Mouse (Mus musculus) embryonic facial prominence, embryonic 13.5 days (tissue): Measurements from ENCODE around the gene Fam151a. TPM values are rescaled to one million over a fixed set of nuclear protein-coding genes. Genes with fewer than 3 reads are reported as not detected.
"Not testable (repeated sequence)": the region's sequence is repeated elsewhere in the genome, so short reads cannot be mapped to it uniquely, and the experiment has no call there.

Experiments used
- ATAC-seq: fragments of 200-750 bp; cut with Nextera tagmentation; 2 replicates; pipeline ENCODE4 v1.8.0; 2017; ENCODE audit warnings: low read depth; ENCODE audit not compliant: insufficient number of reproducible peaks, insufficient read depth, low FRiP score, low TSS enrichment
- H3K27ac ChIP-seq: fragments of 300-500 bp; sonication (generic); 2 replicates; pipeline ENCODE4 v1.5.1; 2015; ENCODE audit warnings: moderate library complexity, mild to moderate bottlenecking, inconsistent platforms
- H3K27me3 ChIP-seq: fragments of 300-500 bp; sonication (generic); 2 replicates; pipeline ENCODE4 v1.6.1; 2015; ENCODE audit warnings: mild to moderate bottlenecking, inconsistent platforms
- H3K36me3 ChIP-seq: fragments of 300-500 bp; sonication (generic); 2 replicates; pipeline ENCODE4 v1.6.1; 2015; ENCODE audit warnings: mild to moderate bottlenecking, inconsistent platforms
- H3K4me1 ChIP-seq: fragments of 300-500 bp; sonication (generic); 2 replicates; pipeline ENCODE4 v1.6.1; 2015; ENCODE audit warnings: inconsistent platforms
- H3K4me2 ChIP-seq: fragments of 300-500 bp; sonication (generic); 2 replicates; pipeline ENCODE4 v1.6.1; 2015; ENCODE audit warnings: moderate library complexity, mild to moderate bottlenecking, inconsistent platforms
- H3K4me3 ChIP-seq: fragments of 300-500 bp; sonication (generic); 2 replicates; pipeline ENCODE4 v1.5.1; 2015; ENCODE audit warnings: mild to moderate bottlenecking, inconsistent platforms
- H3K9ac ChIP-seq: fragments of 300-500 bp; sonication (generic); 2 replicates; pipeline ENCODE4 v1.6.1; 2015; ENCODE audit warnings: mild to moderate bottlenecking, inconsistent platforms
- H3K9me3 ChIP-seq: fragments of 300-500 bp; sonication (generic); 2 replicates; pipeline ENCODE4 v1.6.1; 2016; ENCODE audit warnings: inconsistent platforms
- WGBS: fragments of 180-500 bp; shearing (Covaris S2); methylation state at CpG from one replicate; pipeline ENCODE4 v1.1.7; 2015; ENCODE audit warnings: mixed read lengths; 5-methylcytosine and 5-hydroxymethylcytosine counted together
- polyA plus RNA-seq: library from polyadenylated mRNA; unstranded; fragments of >200 nt; fragmentation: Nextera tagmentation; extraction: Ambion mirVana; gene quantifications from 2 replicates; pipeline ENCODE4 v1.2.1, GENCODE M21; 2015

The Fam151a gene
- polyA plus RNA-seq, 1 experiment from 2014 or later, result not detected

GRCm38 (mm10) chr4:106778116-106778788, 44.6 kb downstream of the Fam151a start:
- Histone ChIP-seq H3K36me3 (no peaks in the 10 kb centered on the region), H3K9me3 (no peaks in the 10 kb centered on the region), H3K4me3 (no peak overlapping the region), H3K4me2 (peak overlapping the region; percentile 26; the same call in 1 of the 2 replicates), H3K27me3 (no peaks in the 10 kb centered on the region), H3K9ac (no peak overlapping the region), H3K27ac (peak overlapping the region; percentile 79), H3K4me1 (peaks cover 42% of the 10 kb centered on the region)
- 40% methylated on average over 5 of the region's 5 CpGs for WGBS
- peak; percentile 84 for ATAC-seq

GRCm38 (mm10) chr4:106780045-106780444, 46.4 kb downstream of the Fam151a start:
- Histone ChIP-seq H3K4me3 (no peak overlapping the region), H3K4me1 (peaks cover 59% of the 10 kb centered on the region)

GRCm38 (mm10) chr4:106783137-106783536, 49.4 kb downstream of the Fam151a start:
- H3K4me3 ChIP-seq, result no peak overlapping the region
- no peaks in the 10 kb centered on the region for H3K36me3 ChIP-seq
- H3K4me1 ChIP-seq, result peaks cover 77% of the 10 kb centered on the region
- H3K27me3 ChIP-seq, result no peaks in the 10 kb centered on the region
- no peak overlapping the region for H3K9ac ChIP-seq
- no peaks in the 10 kb centered on the region for H3K9me3 ChIP-seq
- H3K4me2 ChIP-seq, result no peak overlapping the region
- no peak for ATAC-seq
- 48% methylated on average over 10 of the region's 10 CpGs for WGBS
- peak overlapping the region; percentile 49; the same call in 1 of the 2 replicates for H3K27ac ChIP-seq

More at GRCm38 (mm10) chr4:106780045-106780444, 46.4 kb downstream of the Fam151a start:
- 14% methylated on average over 3 of the region's 3 CpGs for WGBS
- Histone ChIP-seq H3K9me3 (no peaks in the 10 kb centered on the region), H3K36me3 (no peaks in the 10 kb centered on the region), H3K9ac (no peak overlapping the region), H3K27ac (peak overlapping the region; percentile 44; the same call in 1 of the 2 replicates), H3K4me2 (no peak overlapping the region), H3K27me3 (no peaks in the 10 kb centered on the region)
- ATAC-seq, result peak; percentile 16; the same call in 1 of the 2 replicates

- H3K9me3 ChIP-seq, result no peaks in the 10 kb centered on the region
- ATAC-seq, result no peak
- peaks cover 77% of the 10 kb centered on the region for H3K4me1 ChIP-seq
- H3K9ac ChIP-seq, result no peak overlapping the region
- H3K4me3 ChIP-seq, result no peak overlapping the region
- 88% methylated on average over 7 of the region's 7 CpGs for WGBS
- peak overlapping the region; percentile 91 for H3K27ac ChIP-seq
- H3K4me2 ChIP-seq, result no peak overlapping the region
- no peaks in the 10 kb centered on the region for H3K36me3 ChIP-seq
- no peaks in the 10 kb centered on the region for H3K27me3 ChIP-seq
Observed at GRCm38 (mm10) chr4:106784806-106785205, 51.1 kb downstream of the Fam151a start.

- Histone ChIP-seq H3K4me1 (peaks cover 76% of the 10 kb centered on the region), H3K9me3 (no peaks in the 10 kb centered on the region), H3K27me3 (no peaks in the 10 kb centered on the region), H3K4me2 (no peak overlapping the region), H3K9ac (0 out of 2 replicates have a peak overlapping the region, but pooled peaks have one; percentile 11), H3K36me3 (no peaks in the 10 kb centered on the region), H3K4me3 (no peak overlapping the region), H3K27ac (peak overlapping the region; percentile 91)
- ATAC-seq, result no peak
- WGBS, result 58% methylated on average over 7 of the region's 7 CpGs
Observed at GRCm38 (mm10) chr4:106785345-106785744, 51.7 kb downstream of the Fam151a start.

- H3K4me3 ChIP-seq, result no peak overlapping the region
- WGBS, result 14% methylated on average over 3 of the region's 5 CpGs
- 0 out of 2 replicates have a peak overlapping the region, but pooled peaks have one; percentile 5 for H3K4me2 ChIP-seq
- H3K4me1 ChIP-seq, result peaks cover 76% of the 10 kb centered on the region
- H3K9me3 ChIP-seq, result no peaks in the 10 kb centered on the region
- no peaks in the 10 kb centered on the region for H3K36me3 ChIP-seq
- no peaks in the 10 kb centered on the region for H3K27me3 ChIP-seq
- H3K27ac ChIP-seq, result peak overlapping the region; percentile 91
- ATAC-seq, result peak; percentile 70; the same call in 1 of the 2 replicates
- peak overlapping the region; percentile 58 for H3K9ac ChIP-seq
Observed at GRCm38 (mm10) chr4:106785753-106786540, 52.3 kb downstream of the Fam151a start.

- Histone ChIP-seq H3K4me1 (peaks cover 73% of the 10 kb centered on the region), H3K27me3 (no peaks in the 10 kb centered on the region), H3K4me2 (no peak overlapping the region), H3K36me3 (no peaks in the 10 kb centered on the region), H3K4me3 (no peak overlapping the region), H3K27ac (peak overlapping the region; percentile 91), H3K9me3 (no peaks in the 10 kb centered on the region), H3K9ac (no peak overlapping the region)
- no peak for ATAC-seq
- WGBS, result 37% methylated on average over 7 of the region's 7 CpGs
Observed at GRCm38 (mm10) chr4:106787830-106788229, 54.1 kb downstream of the Fam151a start.

- H3K4me1 ChIP-seq, result peaks cover 65% of the 10 kb centered on the region
- no peaks in the 10 kb centered on the region for H3K27me3 ChIP-seq
- H3K4me2 ChIP-seq, result no peak overlapping the region
- no peak overlapping the region for H3K4me3 ChIP-seq
- no peaks in the 10 kb centered on the region for H3K36me3 ChIP-seq
- WGBS, result 88% methylated on average over 11 of the region's 11 CpGs
- H3K9ac ChIP-seq, result no peak overlapping the region
- H3K9me3 ChIP-seq, result no peaks in the 10 kb centered on the region
- H3K27ac ChIP-seq, result no peak overlapping the region
- ATAC-seq, result no peak
Observed at GRCm38 (mm10) chr4:106788627-106789026, 54.9 kb downstream of the Fam151a start.

GRCm38 (mm10) chr4:106789705-106790104, 56.0 kb downstream of the Fam151a start:
- H3K9me3 ChIP-seq, result no peaks in the 10 kb centered on the region
- no peak overlapping the region for H3K4me2 ChIP-seq
- no peak for ATAC-seq
- peak overlapping the region; percentile 58 for H3K27ac ChIP-seq
- no peak overlapping the region for H3K4me3 ChIP-seq
- H3K9ac ChIP-seq, result no peak overlapping the region
- H3K4me1 ChIP-seq, result peaks cover 55% of the 10 kb centered on the region
- no peaks in the 10 kb centered on the region for H3K36me3 ChIP-seq
- 41% methylated on average over 9 of the region's 9 CpGs for WGBS
- no peaks in the 10 kb centered on the region for H3K27me3 ChIP-seq

- not testable (repeated sequence) for H3K4me2 ChIP-seq, ATAC-seq, H3K4me3 ChIP-seq, H3K36me3 ChIP-seq, H3K9ac ChIP-seq, H3K27me3 ChIP-seq, H3K9me3 ChIP-seq
- 72% methylated on average over 5 of the region's 5 CpGs for WGBS
- peak overlapping the region; percentile 58 for H3K27ac ChIP-seq
- peaks cover 50% of the 10 kb centered on the region for H3K4me1 ChIP-seq
Observed at GRCm38 (mm10) chr4:106790218-106790617, 56.5 kb downstream of the Fam151a start.

GRCm38 (mm10) chr4:106790938-106791337, 57.2 kb downstream of the Fam151a start:
- no peaks in the 10 kb centered on the region for H3K36me3 ChIP-seq
- no peak for ATAC-seq
- peaks cover 43% of the 10 kb centered on the region for H3K4me1 ChIP-seq
- 85% methylated on average over 1 of the region's 1 CpGs for WGBS
- no peak overlapping the region for H3K4me3 ChIP-seq
- H3K9ac ChIP-seq, result no peak overlapping the region
- no peak overlapping the region for H3K27ac ChIP-seq
- no peaks in the 10 kb centered on the region for H3K27me3 ChIP-seq
- no peak overlapping the region for H3K4me2 ChIP-seq
- H3K9me3 ChIP-seq, result no peaks in the 10 kb centered on the region

GRCm38 (mm10) chr4:106792276-106792675, 58.6 kb downstream of the Fam151a start:
- Histone ChIP-seq H3K27me3 (no peaks in the 10 kb centered on the region), H3K9me3 (no peaks in the 10 kb centered on the region), H3K27ac (no peak overlapping the region), H3K36me3 (no peaks in the 10 kb centered on the region), H3K4me2 (no peak overlapping the region), H3K4me1 (peaks cover 29% of the 10 kb centered on the region), H3K4me3 (no peak overlapping the region), H3K9ac (no peak overlapping the region)
- ATAC-seq, result no peak
